In the genomic region with DNA sequence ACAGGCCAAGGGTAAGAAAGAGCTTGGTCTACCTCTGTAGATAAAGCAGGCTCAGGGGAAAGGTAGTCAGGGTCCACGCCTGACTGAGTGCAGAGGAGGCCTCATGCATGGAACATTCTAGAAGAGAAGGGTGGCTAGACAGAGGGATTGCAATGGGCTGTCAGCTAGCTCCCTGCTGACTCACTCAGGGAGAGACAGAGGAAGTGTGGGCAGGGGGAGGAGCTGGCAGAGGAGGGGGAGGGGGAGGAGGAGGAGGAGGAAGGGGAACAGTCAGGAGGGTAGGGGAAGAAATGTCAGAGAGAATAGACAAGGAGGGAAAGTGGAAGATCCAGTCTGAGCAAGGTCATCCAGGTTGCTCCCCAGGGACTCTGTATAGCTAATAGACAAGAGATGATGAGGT, we compare ENCODE assay signal across 10 mouse cellular contexts. TPM values are rescaled to one million over a fixed set of nuclear protein-coding genes. Genes with fewer than 3 reads are reported as not detected.
DNase-seq lines count a peak whose midpoint lies in the region; ATAC-seq and TF ChIP-seq lines count a peak whose summit lies in the region.
"Had no signal": no experiment of that assay in that cellular context is flagged by ENCODE, and none has a peak within 500 bp of the region (broad histone marks: within the 10 kb centered on the region; RNA-seq: fewer than 3 reads in every experiment).

No protein-coding gene starts in this region.

- peaks cover 14% of the 10 kb centered on the region for H3K4me1 ChIP-seq in thymus, adult 2 months (replicated peaks; ENCODE audit: control insufficient read depth, insufficient read depth, low read length)
- peaks cover 17% of the 10 kb centered on the region for H3K4me1 ChIP-seq in liver, embryonic 12.5 days
- H3K4me1 ChIP-seq in hindbrain, embryonic 11.5 days (replicated peaks; ENCODE audit: control insufficient read depth, insufficient read depth, low read length) = no peaks in the 10 kb centered on the region

- peak; percentile 51; the same call in 1 of the 2 replicates for ATAC-seq in frontal cortex, adult (ENCODE audit: low TSS enrichment)
- ATAC-seq in liver, embryonic 12.5 days = peak; percentile 50
- no peak for ATAC-seq in megakaryocyte-erythroid progenitor cell, adult 5-6 weeks (replicated peaks; ENCODE audit: low FRiP score, low TSS enrichment, poor library complexity, severe bottlenecking)
- ATAC-seq in hindbrain, embryonic 11.5 days (ENCODE audit: low FRiP score) = no peak

- no peak overlapping the region for H3K27ac ChIP-seq in thymus, adult 2 months (ENCODE audit: control insufficient read depth, insufficient read depth, low read length)
- peak overlapping the region; percentile 21; the same call in 1 of the 2 replicates for H3K27ac ChIP-seq in liver, embryonic 12.5 days
- H3K27ac ChIP-seq in hindbrain, embryonic 11.5 days (ENCODE audit: low read depth, low read length) = no peak overlapping the region
- H3K27ac ChIP-seq: heart, embryonic 15.5 days had no signal

- H3K27me3 ChIP-seq in thymus, adult 2 months (ENCODE audit: control insufficient read depth, insufficient read depth, low read length) = no peaks in the 10 kb centered on the region
- H3K27me3 ChIP-seq in liver, embryonic 12.5 days (replicated peaks) = no peaks in the 10 kb centered on the region
- H3K27me3 ChIP-seq in hindbrain, embryonic 11.5 days (ENCODE audit: control insufficient read depth, insufficient read depth, low read length) = no peaks in the 10 kb centered on the region
- H3K27me3 ChIP-seq: heart, embryonic 15.5 days had no signal

- H3K4me3 ChIP-seq in thymus, adult 2 months (ENCODE audit: control insufficient read depth, insufficient read depth, low read length) = no peak overlapping the region
- no peak overlapping the region for H3K4me3 ChIP-seq in liver, embryonic 12.5 days
- no peak overlapping the region for H3K4me3 ChIP-seq in hindbrain, embryonic 11.5 days (ENCODE audit: low read depth, low read length)
- H3K4me3 ChIP-seq: heart, embryonic 15.5 days had no signal

- no peaks in the 10 kb centered on the region for H3K9me3 ChIP-seq in liver, embryonic 12.5 days (replicated peaks)
- H3K9me3 ChIP-seq in hindbrain, embryonic 11.5 days (ENCODE audit: control insufficient read depth, low read length) = no peaks in the 10 kb centered on the region
- H3K9me3 ChIP-seq: heart, embryonic 15.5 days had no signal

- no peak for TF ChIP-seq POLR2A in thymus, adult 2 months (IDR thresholded peaks at IDR 0.05; ENCODE audit: control insufficient read depth, extremely low read depth, insufficient read depth, low read length, poor library complexity)

- TF ChIP-seq CTCF in thymus, adult 2 months (IDR thresholded peaks at IDR 0.05; ENCODE audit: borderline replicate concordance, control insufficient read depth, extremely low read depth, insufficient read depth, low read length, poor library complexity) = no peak

- H3K9ac ChIP-seq in liver, embryonic 12.5 days = no peak overlapping the region
- no peak overlapping the region for H3K9ac ChIP-seq in hindbrain, embryonic 11.5 days (ENCODE audit: low read depth, low read length)
- H3K9ac ChIP-seq: heart, embryonic 15.5 days had no signal

- DNase-seq in frontal cortex, postnatal 10 days (ENCODE audit: low spot score in 2 of 2) = no peak
- peak; percentile 26 for DNase-seq in thymus, postnatal 14 days
- DNase-seq in thymus, adult 2 months = no peak
- DNase-seq in layer of hippocampus, postnatal 14 days (ENCODE audit: low spot score in 2 of 2) = no peak
- DNase-seq in hindbrain, embryonic 11.5 days (ENCODE audit: low spot score) = no peak
- DNase-seq: B cell, adult 2 months had no signal

- H3K36me3 ChIP-seq in thymus, adult 2 months (ENCODE audit: control insufficient read depth, insufficient read depth, low read length) = no peaks in the 10 kb centered on the region
- no peaks in the 10 kb centered on the region for H3K36me3 ChIP-seq in liver, embryonic 12.5 days
- no peaks in the 10 kb centered on the region for H3K36me3 ChIP-seq in hindbrain, embryonic 11.5 days (ENCODE audit: control insufficient read depth, insufficient read depth, low read length)
- H3K36me3 ChIP-seq: heart, embryonic 15.5 days had no signal

- no peak overlapping the region for H3K4me2 ChIP-seq in liver, embryonic 12.5 days
- H3K4me2 ChIP-seq in hindbrain, embryonic 11.5 days (replicated peaks; ENCODE audit: low read depth, low read length) = no peak overlapping the region
- H3K4me2 ChIP-seq: heart, embryonic 15.5 days had no signal

- 32% methylated on average over 1 of the region's 1 CpGs for WGBS in thymus, adult 2 months
- WGBS in liver, embryonic 12.5 days (ENCODE audit: insufficient replicate concordance) = 32% methylated on average over 1 of the region's 1 CpGs
- 74% methylated on average over 1 of the region's 1 CpGs for WGBS in hindbrain, embryonic 11.5 days

RNA-seq across cellular contexts. Expression of a gene that starts 47.4 kb away (rescaled TPM):
- polyA plus RNA-seq in thymus, adult 2 months (2012; rRNA removed) = 6.3 and 7.4 TPM in 2 replicates
- 2.3 and 2.7 TPM in 2 replicates for polyA plus RNA-seq in liver, embryonic 12.5 days (2016; fragmentation: Nextera tagmentation; extraction: Ambion mirVana)
- 1.4 and 2.4 TPM in 2 replicates for total RNA-seq in megakaryocyte-erythroid progenitor cell, adult 5-6 weeks (2014; fragmentation: Nextera tagmentation)
- 1.1 and 2.1 TPM in 2 replicates for total RNA-seq in megakaryocyte-erythroid progenitor cell, adult 5-6 weeks (2017)
- total RNA-seq in layer of hippocampus, postnatal 14 days (2021) = 10 to 100 TPM; 27.6 to 30.4 TPM
- 3.4 and 4.4 TPM in 2 replicates for polyA plus RNA-seq in hindbrain, embryonic 11.5 days (2014; fragmentation: Nextera tagmentation; extraction: Ambion mirVana)

Comparison
In these comparisons a context has a peak if more than half of its experiments do, and no peak if none do; other contexts are left out.
1. ATAC-seq: peak in frontal cortex, adult (single experiment) and liver, embryonic 12.5 days (single experiment); none in megakaryocyte-erythroid progenitor cell, adult 5-6 weeks (single experiment) and hindbrain, embryonic 11.5 days (single experiment).